37 mouse cellular contexts compared by ENCODE assay signal in genomic region chr6:41829516-41829915, GRCm38 (mm10). TPM values are rescaled to one million over a fixed set of nuclear protein-coding genes. Genes with fewer than 3 reads are reported as not detected.
"Had no signal": no experiment of that assay in that cellular context is flagged by ENCODE, and none has a peak within 500 bp of the region (broad histone marks: within the 10 kb centered on the region; RNA-seq: fewer than 3 reads in every experiment).

No protein-coding gene starts in this region.

- DNase-seq: left cerebral cortex, postnatal 4 days; liver; liver, embryonic 13.5 days; liver, postnatal 0 days; lung, adult 18-20 months; lung, adult 2 months; lung, embryonic 14.5 days; lung, postnatal 10 days; lung, postnatal 14 days; lung, postnatal 36 days; lung, postnatal 4 days; midbrain, embryonic 14.5 days had no signal

RNA-seq across cellular contexts. Expression of gene Pip, which starts 17.8 kb away (rescaled TPM):
- polyA plus RNA-seq: limb, embryonic 10.5 days; limb, embryonic 11.5 days; limb, embryonic 12.5 days; limb, embryonic 13.5 days; limb, embryonic 14.5 days; limb, embryonic 15.5 days; liver, adult 2 months; liver, embryonic 11.5 days; liver, embryonic 12.5 days; liver, embryonic 13.5 days; liver, embryonic 14.5 days; liver, embryonic 15.5 days; liver, embryonic 16.5 days; liver, postnatal 0 days; lung, adult 2 months; lung, embryonic 14.5 days; lung, embryonic 15.5 days; lung, embryonic 16.5 days; lung, postnatal 0 days; macrophage; midbrain, embryonic 10.5 days; midbrain, embryonic 11.5 days; midbrain, embryonic 12.5 days; midbrain, embryonic 13.5 days; midbrain, embryonic 14.5 days; midbrain, embryonic 15.5 days; midbrain, embryonic 16.5 days; midbrain, postnatal 0 days; myocyte; neural tube, embryonic 11.5 days had no signal

RNA-seq across cellular contexts. Expression of gene Sval2, which starts 23.3 kb away (rescaled TPM):
- polyA plus RNA-seq: limb, embryonic 10.5 days; limb, embryonic 11.5 days; limb, embryonic 12.5 days; limb, embryonic 13.5 days; limb, embryonic 14.5 days; limb, embryonic 15.5 days; liver, adult 2 months; liver, embryonic 11.5 days; liver, embryonic 12.5 days; liver, embryonic 13.5 days; liver, embryonic 14.5 days; liver, embryonic 15.5 days; liver, embryonic 16.5 days; liver, postnatal 0 days; lung, adult 2 months; lung, embryonic 14.5 days; lung, embryonic 15.5 days; lung, embryonic 16.5 days; lung, postnatal 0 days; macrophage; midbrain, embryonic 10.5 days; midbrain, embryonic 11.5 days; midbrain, embryonic 12.5 days; midbrain, embryonic 13.5 days; midbrain, embryonic 14.5 days; midbrain, embryonic 15.5 days; midbrain, embryonic 16.5 days; midbrain, postnatal 0 days; myocyte; neural tube, embryonic 11.5 days had no signal

RNA-seq across cellular contexts. Expression of gene Olfr459, which starts 54.5 kb away (rescaled TPM):
- polyA plus RNA-seq: limb, embryonic 10.5 days; limb, embryonic 11.5 days; limb, embryonic 12.5 days; limb, embryonic 13.5 days; limb, embryonic 14.5 days; limb, embryonic 15.5 days; liver, adult 2 months; liver, embryonic 11.5 days; liver, embryonic 12.5 days; liver, embryonic 13.5 days; liver, embryonic 14.5 days; liver, embryonic 15.5 days; liver, embryonic 16.5 days; liver, postnatal 0 days; lung, adult 2 months; lung, embryonic 14.5 days; lung, embryonic 15.5 days; lung, embryonic 16.5 days; lung, postnatal 0 days; macrophage; midbrain, embryonic 10.5 days; midbrain, embryonic 11.5 days; midbrain, embryonic 12.5 days; midbrain, embryonic 13.5 days; midbrain, embryonic 14.5 days; midbrain, embryonic 15.5 days; midbrain, embryonic 16.5 days; midbrain, postnatal 0 days; myocyte; neural tube, embryonic 11.5 days had no signal
